Mouse (Mus musculus): ENCODE measurements at regions not wholly inside any gene's neighbourhood (a gene's known extent, or its start where the extent isn't known, plus 50 kb on each side); places are given as distances from the start of the nearest gene placed in this dataset.

- no peak overlapping the region for H3K27ac ChIP-seq (ENCODE audit: control insufficient read depth, insufficient read depth, low read length)
- DNase-seq = no peak
- 94% methylated on average over 5 of the region's 5 CpGs for WGBS
- no peak for TF ChIP-seq CTCF (IDR thresholded peaks at IDR 0.05; ENCODE audit: borderline replicate concordance, control insufficient read depth, extremely low read depth, insufficient read depth, low read length, poor library complexity)
- TF ChIP-seq POLR2A (IDR thresholded peaks at IDR 0.05; ENCODE audit: control insufficient read depth, extremely low read depth, insufficient read depth, low read length, poor library complexity) = no peak
- no peaks in the 10 kb centered on the region for H3K4me1 ChIP-seq (replicated peaks; ENCODE audit: control insufficient read depth, insufficient read depth, low read length)
- no peaks in the 10 kb centered on the region for H3K27me3 ChIP-seq (ENCODE audit: control insufficient read depth, insufficient read depth, low read length)
- no peaks in the 10 kb centered on the region for H3K36me3 ChIP-seq (ENCODE audit: control insufficient read depth, insufficient read depth, low read length)
- no peak overlapping the region for H3K4me3 ChIP-seq (ENCODE audit: control insufficient read depth, insufficient read depth, low read length)
Observed at GRCm38 (mm10) chr13:16379492-16379891, 367.8 kb downstream of the Inhba start.

- WGBS = 96% methylated on average over 2 of the region's 2 CpGs
- no peak for DNase-seq
- no peaks in the 10 kb centered on the region for H3K4me1 ChIP-seq (replicated peaks; ENCODE audit: control insufficient read depth, insufficient read depth, low read length)
- H3K36me3 ChIP-seq (ENCODE audit: control insufficient read depth, insufficient read depth, low read length) = no peaks in the 10 kb centered on the region
- no peak overlapping the region for H3K4me3 ChIP-seq (ENCODE audit: control insufficient read depth, insufficient read depth, low read length)
- TF ChIP-seq POLR2A (IDR thresholded peaks at IDR 0.05; ENCODE audit: control insufficient read depth, extremely low read depth, insufficient read depth, low read length, poor library complexity) (no peak), CTCF (IDR thresholded peaks at IDR 0.05; ENCODE audit: borderline replicate concordance, control insufficient read depth, extremely low read depth, insufficient read depth, low read length, poor library complexity) (no peak)
- H3K27ac ChIP-seq (ENCODE audit: control insufficient read depth, insufficient read depth, low read length) = no peak overlapping the region
- H3K27me3 ChIP-seq (ENCODE audit: control insufficient read depth, insufficient read depth, low read length) = no peaks in the 10 kb centered on the region
Observed at GRCm38 (mm10) chr13:16379949-16380348, 368.3 kb downstream of the Inhba start.

- Histone ChIP-seq H3K4me1 (replicated peaks; ENCODE audit: control insufficient read depth, insufficient read depth, low read length) (no peaks in the 10 kb centered on the region), H3K27ac (ENCODE audit: control insufficient read depth, insufficient read depth, low read length) (no peak overlapping the region), H3K4me3 (ENCODE audit: control insufficient read depth, insufficient read depth, low read length) (no peak overlapping the region), H3K27me3 (ENCODE audit: control insufficient read depth, insufficient read depth, low read length) (no peaks in the 10 kb centered on the region), H3K36me3 (ENCODE audit: control insufficient read depth, insufficient read depth, low read length) (no peaks in the 10 kb centered on the region)
- TF ChIP-seq CTCF (IDR thresholded peaks at IDR 0.05; ENCODE audit: borderline replicate concordance, control insufficient read depth, extremely low read depth, insufficient read depth, low read length, poor library complexity) (no peak), POLR2A (IDR thresholded peaks at IDR 0.05; ENCODE audit: control insufficient read depth, extremely low read depth, insufficient read depth, low read length, poor library complexity) (no peak)
- DNase-seq = no peak
- WGBS = 91% methylated on average over 5 of the region's 5 CpGs
Observed at GRCm38 (mm10) chr13:16382936-16383511, 371.4 kb downstream of the Inhba start.

GRCm38 (mm10) chr13:16416356-16417019 is 404.8 kb downstream of the Inhba start:
- Histone ChIP-seq H3K4me3 (ENCODE audit: control insufficient read depth, insufficient read depth, low read length) (no peak overlapping the region), H3K27ac (ENCODE audit: control insufficient read depth, insufficient read depth, low read length) (no peak overlapping the region), H3K36me3 (ENCODE audit: control insufficient read depth, insufficient read depth, low read length) (no peaks in the 10 kb centered on the region), H3K4me1 (replicated peaks; ENCODE audit: control insufficient read depth, insufficient read depth, low read length) (no peaks in the 10 kb centered on the region), H3K27me3 (ENCODE audit: control insufficient read depth, insufficient read depth, low read length) (no peaks in the 10 kb centered on the region)
- DNase-seq = no peak
- TF ChIP-seq POLR2A (IDR thresholded peaks at IDR 0.05; ENCODE audit: control insufficient read depth, extremely low read depth, insufficient read depth, low read length, poor library complexity) (no peak), CTCF (IDR thresholded peaks at IDR 0.05; ENCODE audit: borderline replicate concordance, control insufficient read depth, extremely low read depth, insufficient read depth, low read length, poor library complexity) (no peak)
- 77% methylated on average over 2 of the region's 2 CpGs for whole genome bisulfite sequencing

- WGBS = 94% methylated on average over 2 of the region's 2 CpGs
- DNase-seq = no peak
- H3K27me3 ChIP-seq (ENCODE audit: control insufficient read depth, insufficient read depth, low read length) = no peaks in the 10 kb centered on the region
- no peaks in the 10 kb centered on the region for H3K4me1 ChIP-seq (replicated peaks; ENCODE audit: control insufficient read depth, insufficient read depth, low read length)
- no peak overlapping the region for H3K27ac ChIP-seq (ENCODE audit: control insufficient read depth, insufficient read depth, low read length)
- TF ChIP-seq POLR2A (IDR thresholded peaks at IDR 0.05; ENCODE audit: control insufficient read depth, extremely low read depth, insufficient read depth, low read length, poor library complexity) (no peak), CTCF (IDR thresholded peaks at IDR 0.05; ENCODE audit: borderline replicate concordance, control insufficient read depth, extremely low read depth, insufficient read depth, low read length, poor library complexity) (no peak)
- no peaks in the 10 kb centered on the region for H3K36me3 ChIP-seq (ENCODE audit: control insufficient read depth, insufficient read depth, low read length)
- H3K4me3 ChIP-seq (ENCODE audit: control insufficient read depth, insufficient read depth, low read length) = no peak overlapping the region
Observed at GRCm38 (mm10) chr13:16424147-16424546, 412.5 kb downstream of the Inhba start.

DNA sequence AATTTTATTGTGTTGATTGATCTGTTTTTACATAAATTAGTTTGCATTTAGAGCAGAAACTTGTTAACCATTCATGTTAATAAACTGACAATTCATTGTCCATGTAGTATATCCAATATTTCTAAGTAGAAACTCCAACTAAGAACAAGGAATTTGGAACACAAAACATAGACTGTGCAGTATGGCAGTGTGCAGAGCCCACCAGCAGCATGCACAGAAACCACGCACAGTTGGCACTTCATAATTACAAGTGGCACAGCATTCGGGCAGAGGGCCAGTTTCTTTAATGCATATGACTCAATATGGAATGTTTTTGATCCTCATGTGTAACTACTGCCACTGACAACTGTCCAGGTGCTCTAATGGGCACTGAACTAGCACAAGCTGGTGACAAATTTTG is 423.8 kb downstream of the Inhba start:
- Histone ChIP-seq H3K27ac (ENCODE audit: control insufficient read depth, insufficient read depth, low read length) (no peak overlapping the region), H3K4me1 (replicated peaks; ENCODE audit: control insufficient read depth, insufficient read depth, low read length) (no peaks in the 10 kb centered on the region), H3K27me3 (ENCODE audit: control insufficient read depth, insufficient read depth, low read length) (no peaks in the 10 kb centered on the region), H3K4me3 (ENCODE audit: control insufficient read depth, insufficient read depth, low read length) (no peak overlapping the region), H3K36me3 (ENCODE audit: control insufficient read depth, insufficient read depth, low read length) (no peaks in the 10 kb centered on the region)
- TF ChIP-seq POLR2A (IDR thresholded peaks at IDR 0.05; ENCODE audit: control insufficient read depth, extremely low read depth, insufficient read depth, low read length, poor library complexity) (no peak), CTCF (IDR thresholded peaks at IDR 0.05; ENCODE audit: borderline replicate concordance, control insufficient read depth, extremely low read depth, insufficient read depth, low read length, poor library complexity) (no peak)
- 91% methylated on average over 2 of the region's 2 CpGs for WGBS
- no peak for DNase-seq

Data from thymus, adult 2 months (tissue).